Mouse (Mus musculus) bone marrow macrophage, adult 2 months (primary cell): ENCODE data around the gene Syn3. TPM values are rescaled to one million over a fixed set of nuclear protein-coding genes. Genes with fewer than 3 reads are reported as not detected.

ENCODE experiments used
- H3K27ac ChIP-seq: 2 replicates; pipeline ENCODE4 v1.5.1; 2012; ENCODE audit warnings: low read depth, low read length; ENCODE audit not compliant: insufficient read depth
- H3K4me1 ChIP-seq: 2 replicates; pipeline ENCODE4 v1.6.1; 2012; ENCODE audit warnings: low read length; ENCODE audit not compliant: control insufficient read depth, insufficient read depth
- H3K4me3 ChIP-seq: 2 replicates; pipeline ENCODE4 v1.5.1; 2012; ENCODE audit warnings: mild to moderate bottlenecking, low read length, moderate library complexity; ENCODE audit not compliant: insufficient read depth
- CTCF ChIP-seq: IDR thresholded peaks from 2 replicates; pipeline ENCODE4 v1.5.1; 2012; ENCODE audit warnings: low read depth, mild to moderate bottlenecking, low read length, moderate library complexity
- POLR2A ChIP-seq: IDR thresholded peaks from 2 replicates; pipeline ENCODE4 v1.6.1; 2012; ENCODE audit warnings: mild to moderate bottlenecking, low read depth, low read length, borderline replicate concordance
- polyA plus RNA-seq: library from polyadenylated mRNA; stranded (reverse); fragments of >200 nt; gene quantifications from 2 replicates; pipeline ENCODE4 v1.2.4, GENCODE M21; 2012; ENCODE audit not compliant: missing spikeins, insufficient read depth, insufficient read length

Syn3 gene
- polyA plus RNA-seq, 1 experiment: not detected

DNA sequence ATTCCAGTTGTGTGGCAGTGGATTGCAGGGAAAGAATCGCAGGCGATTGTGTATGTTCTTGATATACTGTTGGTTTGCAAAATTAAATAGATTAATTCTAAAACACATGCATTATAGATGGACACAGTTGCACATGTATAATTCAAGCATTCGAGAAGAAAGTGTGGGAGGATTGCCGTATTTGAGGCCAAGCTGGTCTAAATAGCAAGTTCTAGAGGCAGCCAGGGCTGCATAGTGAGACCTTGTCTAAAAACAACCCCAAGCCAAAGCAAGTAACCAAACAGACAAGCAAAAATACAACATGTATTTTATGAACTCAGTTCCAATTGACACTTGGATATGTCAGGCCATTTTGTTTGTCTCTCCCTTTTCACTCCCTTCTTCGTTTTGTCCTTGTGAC is 223.1 kb downstream of the Syn3 start:
- Histone ChIP-seq H3K4me1 (no peaks in the 10 kb centered on the region), H3K4me3 (no peak overlapping the region), H3K27ac (no peak overlapping the region)
- TF ChIP-seq CTCF: no peak

DNA sequence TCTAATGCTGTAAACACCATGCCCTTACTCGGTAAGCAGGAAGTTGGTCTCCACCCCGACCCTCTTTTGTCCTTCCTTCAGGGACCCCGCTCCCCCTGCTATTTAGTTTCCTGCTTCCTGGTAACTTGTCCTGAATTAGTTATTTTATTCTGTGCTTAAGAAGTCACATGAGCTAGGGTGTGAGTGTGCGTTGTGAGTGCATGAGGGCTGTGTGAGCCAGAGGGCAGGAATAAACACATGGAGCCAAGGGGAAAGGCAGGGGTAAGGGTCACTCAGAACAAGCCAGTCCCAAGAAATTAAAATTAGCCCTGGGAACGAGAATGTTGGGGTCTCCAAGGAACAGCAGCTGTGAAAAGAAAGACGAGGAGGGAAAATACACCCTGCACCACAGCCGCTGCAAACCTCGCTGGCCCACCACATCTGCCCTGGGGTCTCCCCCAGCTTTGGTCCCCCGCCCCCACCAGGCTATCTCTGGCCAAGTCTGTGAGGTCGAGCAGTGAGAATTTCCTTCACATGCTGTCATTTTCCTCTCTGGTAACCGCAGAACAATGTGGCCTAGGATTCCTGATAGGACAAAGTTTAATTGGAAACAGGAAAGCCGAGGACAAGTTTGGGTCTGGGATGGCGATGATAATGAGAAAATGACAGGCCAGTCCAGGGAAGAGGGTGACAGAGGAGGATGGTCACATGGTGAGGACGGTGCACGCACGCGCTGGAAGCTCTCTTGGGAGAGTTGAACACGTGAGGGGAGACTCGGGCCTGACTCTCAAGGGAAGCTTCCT is 225.1 kb downstream of the Syn3 start:
- no peaks in the 10 kb centered on the region for H3K4me1 ChIP-seq
- no peak overlapping the region for H3K27ac ChIP-seq
- no peak overlapping the region for H3K4me3 ChIP-seq
- TF ChIP-seq POLR2A (no peak), CTCF (no peak)

DNA sequence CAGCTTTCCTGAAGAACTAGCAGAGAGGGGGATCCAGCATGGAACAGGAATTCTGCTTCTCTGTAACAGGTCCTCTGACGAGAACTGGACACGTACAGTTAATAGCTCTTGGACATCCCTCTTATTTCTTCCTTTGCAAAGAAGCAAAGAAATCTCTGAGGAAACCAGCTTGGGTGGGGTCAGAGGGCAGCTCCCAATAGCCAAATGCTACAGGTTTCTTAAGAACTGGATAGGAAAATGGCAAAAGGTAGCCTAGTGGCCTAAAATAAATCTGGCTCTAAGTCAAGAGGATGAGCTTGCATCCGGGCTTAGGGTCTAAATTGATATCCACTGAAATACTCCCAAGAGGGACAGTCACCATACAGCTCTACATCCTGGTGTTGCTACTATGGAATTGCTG is 225.9 kb downstream of the Syn3 start:
- no peak for TF ChIP-seq POLR2A
- TF ChIP-seq CTCF: no peak
- H3K4me3 ChIP-seq: no peak overlapping the region
- no peaks in the 10 kb centered on the region for H3K4me1 ChIP-seq
- no peak overlapping the region for H3K27ac ChIP-seq

DNA sequence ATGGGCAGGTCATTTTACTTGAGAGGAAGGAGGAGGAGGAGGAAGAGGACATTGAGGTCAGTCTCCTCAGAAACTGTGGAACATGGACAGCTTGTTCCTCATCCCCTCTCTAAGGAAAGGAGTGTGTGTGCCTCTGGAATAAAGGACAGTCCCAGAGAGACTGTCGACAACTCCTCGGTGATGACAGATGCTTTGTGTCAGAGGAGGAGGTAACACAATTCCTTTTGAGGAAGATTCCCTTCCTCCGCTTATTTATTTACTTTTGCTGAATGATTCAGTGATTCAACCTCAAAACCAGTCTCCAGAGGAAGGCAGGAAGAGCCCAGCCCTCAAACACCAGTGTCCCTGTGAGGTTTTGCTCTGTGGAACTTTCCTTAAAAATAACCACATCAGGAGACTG is 228.4 kb downstream of the Syn3 start:
- H3K27ac ChIP-seq: no peak overlapping the region
- no peak overlapping the region for H3K4me3 ChIP-seq
- H3K4me1 ChIP-seq: no peaks in the 10 kb centered on the region
- TF ChIP-seq POLR2A: no peak
- no peak for TF ChIP-seq CTCF

DNA sequence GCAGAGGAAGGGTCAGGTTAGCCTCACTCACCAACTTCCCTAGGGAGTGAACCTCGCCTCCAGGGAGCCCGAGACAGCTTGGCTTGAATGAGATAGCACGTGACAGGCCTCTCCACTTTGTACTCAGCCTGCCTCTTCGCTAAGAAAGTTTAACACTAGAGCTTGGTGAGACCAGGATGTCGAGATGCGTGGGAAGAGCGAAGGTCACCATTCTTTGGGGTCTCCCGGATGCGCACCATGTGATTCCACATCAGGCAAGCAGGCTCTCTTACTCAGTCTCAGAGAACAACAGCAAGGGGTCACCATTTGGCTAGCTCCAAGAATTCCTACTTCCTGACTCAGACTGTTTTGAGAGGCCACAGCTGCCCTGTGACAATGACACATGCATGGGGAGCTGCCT is 234.1 kb downstream of the Syn3 start:
- Histone ChIP-seq H3K4me1 (no peaks in the 10 kb centered on the region), H3K27ac (no peak overlapping the region), H3K4me3 (no peak overlapping the region)
- TF ChIP-seq CTCF (no peak), POLR2A (no peak)

DNA sequence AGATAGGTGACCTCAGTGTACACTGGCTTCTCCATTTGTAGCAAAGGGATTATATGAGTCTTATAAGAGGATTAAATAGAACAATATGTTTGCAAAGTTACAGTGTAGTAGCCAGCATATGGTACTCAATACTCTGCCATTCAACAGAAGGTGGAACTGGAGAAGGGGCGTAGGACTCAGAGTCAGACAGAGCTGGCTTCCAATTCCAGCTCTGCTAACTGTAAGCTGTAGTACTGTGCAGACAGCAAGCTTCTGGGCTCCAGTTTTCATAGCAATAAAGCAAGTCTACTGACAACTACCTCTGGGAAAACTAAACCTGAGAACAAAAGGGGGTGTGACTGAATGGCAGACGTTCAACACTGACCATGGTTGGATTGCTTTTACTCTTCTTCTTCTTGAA is 237.0 kb downstream of the Syn3 start:
- Histone ChIP-seq H3K4me3 (no peak overlapping the region), H3K4me1 (no peaks in the 10 kb centered on the region), H3K27ac (no peak overlapping the region)
- no peak for TF ChIP-seq POLR2A
- TF ChIP-seq CTCF: no peak

DNA sequence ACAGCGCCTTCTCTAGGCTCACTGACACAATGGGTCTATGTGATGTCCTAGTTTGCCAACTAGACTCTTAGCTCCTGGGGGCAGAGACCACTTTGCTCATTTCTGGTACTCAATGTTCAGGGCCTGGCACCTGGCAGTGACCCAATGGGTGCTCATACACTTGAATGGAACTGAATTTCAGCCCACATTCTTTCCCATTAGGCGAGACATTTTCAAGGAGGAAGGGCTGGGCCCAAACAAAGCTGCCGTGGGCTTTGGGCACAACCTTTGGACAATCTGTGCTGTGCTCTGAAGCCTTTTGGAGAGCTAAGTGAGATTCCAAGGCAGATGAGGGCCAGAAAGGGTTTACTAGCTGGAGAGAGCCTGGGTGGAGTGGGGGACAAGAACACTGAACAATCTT is 239.7 kb downstream of the Syn3 start:
- Histone ChIP-seq H3K4me1 (no peaks in the 10 kb centered on the region), H3K4me3 (no peak overlapping the region), H3K27ac (no peak overlapping the region)
- TF ChIP-seq POLR2A (no peak), CTCF (no peak)

DNA sequence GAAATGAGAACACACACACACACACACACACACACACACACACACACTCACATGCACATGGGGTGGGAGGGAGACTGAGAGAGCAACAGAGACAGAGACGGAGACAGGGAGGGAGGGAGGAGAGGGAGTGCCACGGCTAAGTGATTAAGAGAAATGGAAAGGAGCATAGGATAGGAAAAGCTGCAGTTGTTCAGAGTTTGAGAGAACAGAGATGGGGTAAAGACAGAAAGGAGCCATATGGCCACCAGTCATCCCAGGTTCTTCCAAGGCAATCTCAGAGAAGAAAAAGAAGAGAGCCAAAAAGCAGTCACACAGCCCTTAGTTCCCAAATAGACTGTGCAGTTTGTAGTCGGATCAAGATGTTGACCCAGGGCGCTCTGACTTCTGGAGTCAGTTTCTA is 240.7 kb downstream of the Syn3 start:
- Histone ChIP-seq H3K27ac (no peak overlapping the region), H3K4me1 (no peaks in the 10 kb centered on the region), H3K4me3 (no peak overlapping the region)
- TF ChIP-seq CTCF (no peak), POLR2A (no peak)

DNA sequence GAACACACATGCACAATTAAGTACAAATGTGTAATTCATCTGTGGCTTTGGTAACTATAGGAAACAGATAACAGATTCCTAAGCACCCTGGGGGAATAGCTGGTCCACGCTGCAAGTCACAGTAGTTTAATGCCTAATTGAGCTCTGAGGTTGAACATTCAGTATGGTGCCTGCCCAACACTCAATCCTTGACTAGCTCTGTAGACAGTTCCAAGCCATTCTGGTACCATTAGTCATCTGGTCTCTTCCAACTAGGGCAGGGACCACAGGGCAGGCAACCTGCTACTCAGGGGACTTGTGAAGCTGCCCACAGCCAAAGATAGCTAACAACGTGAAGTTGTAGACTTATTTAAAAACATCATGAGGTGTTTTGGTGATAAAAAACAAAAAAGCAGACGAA is 241.7 kb downstream of the Syn3 start:
- TF ChIP-seq CTCF (no peak), POLR2A (no peak)
- no peak overlapping the region for H3K27ac ChIP-seq
- H3K4me3 ChIP-seq: no peak overlapping the region
- H3K4me1 ChIP-seq: no peaks in the 10 kb centered on the region

DNA sequence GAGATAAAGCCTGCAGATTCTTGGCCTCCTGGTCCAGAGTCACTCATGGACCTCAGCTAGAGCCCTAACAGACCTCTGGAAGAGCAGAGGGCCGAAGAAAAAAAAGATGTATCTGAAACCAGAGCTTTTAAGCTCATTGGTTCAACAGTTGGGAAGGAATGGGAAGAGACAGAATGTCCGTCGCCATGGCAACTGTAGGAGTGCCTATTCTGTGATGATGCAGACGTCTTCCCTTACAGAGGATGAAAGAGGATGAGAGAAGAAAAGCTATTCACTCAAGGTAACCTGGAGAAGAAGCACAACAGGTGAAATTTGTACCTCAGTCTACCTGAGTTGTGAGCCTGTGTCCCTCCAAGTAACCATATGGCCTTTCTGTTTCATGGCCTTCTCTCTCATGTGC is 242.5 kb downstream of the Syn3 start:
- Histone ChIP-seq H3K4me3 (no peak overlapping the region), H3K27ac (no peak overlapping the region), H3K4me1 (no peaks in the 10 kb centered on the region)
- no peak for TF ChIP-seq POLR2A
- no peak for TF ChIP-seq CTCF
